Mouse (Mus musculus): ENCODE data around the gene Slc26a6.

DNA sequence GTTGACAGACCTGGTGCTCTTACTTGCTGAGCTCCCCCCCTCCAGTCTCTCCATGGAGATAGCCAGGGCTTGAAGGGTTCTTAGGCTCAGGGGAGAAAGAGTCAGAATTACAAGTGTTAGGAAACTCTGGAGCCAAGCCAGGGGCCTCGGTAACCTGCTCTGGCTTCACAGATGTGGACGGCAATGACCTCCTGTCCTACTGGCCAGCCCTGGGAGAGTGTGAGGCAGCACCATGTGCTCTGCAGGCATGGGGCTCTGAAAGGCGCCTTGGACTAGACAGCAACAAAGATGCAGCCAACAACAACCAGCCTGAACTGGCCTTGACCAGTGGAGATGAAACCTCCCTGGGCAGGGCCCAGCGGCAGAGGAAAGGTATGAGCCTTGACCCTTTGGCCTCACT lies 5.7 kb upstream of the Slc26a6 start:
- TF ChIP-seq TAL1 (IDR thresholded peaks at IDR 0.05; ENCODE audit: low read length) (no peak), GATA1 (IDR thresholded peaks at IDR 0.05; ENCODE audit: low read length) (no peak)

Data from erythroblast, embryonic 14.5 days (primary cell).